Mouse (Mus musculus): Measurements from ENCODE around the gene Traf3.

Gene Traf3

DNA sequence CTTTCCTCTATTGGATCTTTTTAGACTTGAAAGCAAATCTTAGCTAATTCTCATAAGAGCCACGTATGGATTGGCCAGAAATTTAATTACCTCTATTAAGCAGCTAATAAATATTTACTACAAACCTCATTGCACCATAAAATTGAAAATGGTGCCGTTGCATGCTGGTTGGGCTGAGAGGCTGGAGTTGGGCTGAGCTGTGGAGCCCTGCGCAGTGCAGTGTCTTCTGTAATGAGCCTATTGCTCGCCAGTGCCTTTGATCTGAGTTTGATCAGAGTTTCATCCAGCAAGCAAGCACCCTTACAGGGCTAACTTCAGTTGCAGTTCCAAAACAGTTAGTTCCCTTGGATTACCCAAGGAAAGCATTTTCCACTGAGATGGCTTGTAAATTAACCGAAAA, 12.2 kb upstream of the Traf3 start:
- DNase-seq = no peak

DNA sequence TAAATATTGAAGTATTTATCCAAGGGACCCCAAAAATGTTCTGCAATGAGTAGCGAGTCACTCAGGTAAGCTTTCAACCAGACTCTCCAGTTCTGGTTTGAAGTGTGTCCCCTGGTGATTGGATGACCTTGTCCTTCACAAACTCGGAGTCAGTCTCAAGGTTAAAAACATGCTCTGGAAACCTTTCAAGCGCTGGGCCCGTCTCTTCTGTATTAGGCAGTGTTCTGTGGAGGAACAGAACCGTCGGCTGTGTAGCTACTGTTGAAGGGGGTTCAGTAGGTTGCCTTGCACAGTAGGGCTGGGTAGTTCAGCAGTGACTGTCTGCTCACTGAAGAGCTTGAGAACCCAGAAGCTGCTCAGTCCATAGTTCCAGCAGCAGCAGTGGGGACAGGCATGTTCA, 11.5 kb upstream of the Traf3 start:
- no peak for DNase-seq

DNA sequence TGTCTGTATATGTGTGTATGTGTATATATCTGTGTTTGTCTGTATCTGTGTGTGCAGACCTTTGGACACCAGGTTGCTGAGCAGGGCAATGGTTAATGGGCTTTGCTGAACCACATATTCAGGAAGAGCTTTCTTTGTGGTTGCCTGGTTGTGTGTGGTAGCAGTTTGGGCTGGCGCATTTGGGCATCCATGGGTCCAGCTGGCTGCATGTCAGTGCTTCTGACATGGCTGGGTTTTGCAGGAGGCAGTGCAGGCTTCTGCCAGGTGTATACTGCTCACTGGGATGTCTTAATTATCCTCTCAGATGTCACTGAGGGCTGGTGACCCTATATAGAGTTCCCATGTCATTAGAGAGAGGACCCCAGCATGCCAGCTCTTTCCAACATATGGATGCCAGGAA, 10.4 kb upstream of the Traf3 start:
- DNase-seq = no peak

DNA sequence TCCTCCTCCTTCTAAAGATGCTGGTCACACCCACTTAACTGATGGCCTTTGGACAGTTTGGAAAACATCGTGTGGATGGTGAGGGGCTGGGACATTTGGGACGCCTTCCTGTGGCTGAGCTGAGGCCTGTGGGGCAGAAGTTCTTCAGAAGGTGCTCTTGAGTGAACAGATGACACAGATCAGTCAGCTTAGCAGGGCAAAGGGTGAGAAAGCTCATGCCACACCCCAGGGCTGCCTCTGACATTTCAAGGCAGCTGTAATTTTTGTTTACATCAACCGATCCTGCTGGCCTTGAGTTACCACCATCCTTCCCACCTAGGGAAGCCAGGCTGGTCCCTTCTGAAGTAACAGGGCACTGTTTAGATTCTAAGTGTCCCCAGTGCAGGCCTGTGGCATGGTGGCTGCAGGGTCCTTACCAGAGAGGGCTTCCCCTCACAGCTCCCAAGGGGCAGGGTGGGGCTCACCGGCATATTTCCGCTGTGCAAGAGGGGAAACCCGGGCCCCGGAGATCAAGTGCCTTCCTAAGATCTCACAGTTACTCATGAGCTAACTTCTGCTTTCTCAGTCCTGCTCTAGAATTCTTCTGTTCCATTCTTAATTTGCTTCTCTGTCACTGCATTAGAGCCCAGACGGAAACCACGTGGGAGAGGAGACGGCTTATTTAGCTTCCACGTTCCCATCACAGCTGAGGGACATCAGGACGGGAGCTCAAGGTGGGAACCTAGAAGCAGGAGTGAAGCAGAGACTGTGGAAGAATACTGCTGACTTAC, 6.3 kb upstream of the Traf3 start:
- peak; percentile 59 for DNase-seq

DNA sequence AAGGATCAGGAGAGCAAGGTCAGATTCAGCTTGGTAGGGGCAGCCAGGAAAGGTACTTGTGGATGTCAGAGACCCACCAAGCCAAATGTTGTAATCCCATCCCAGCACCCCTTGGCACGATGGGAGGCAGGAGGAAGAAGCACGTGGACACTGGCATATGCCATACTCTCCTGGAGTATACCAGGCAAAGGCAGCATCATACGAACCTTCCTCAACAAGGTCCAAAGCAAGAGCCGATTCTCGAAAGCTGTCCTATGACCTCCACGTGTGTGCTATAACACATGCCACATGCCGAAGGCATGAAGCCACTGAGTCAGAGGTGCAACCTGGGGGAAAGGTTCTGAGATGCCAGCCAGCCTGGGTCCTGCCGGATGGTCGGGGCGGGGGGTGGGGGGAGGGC, 5.3 kb upstream of the Traf3 start:
- DNase-seq = no peak

DNA sequence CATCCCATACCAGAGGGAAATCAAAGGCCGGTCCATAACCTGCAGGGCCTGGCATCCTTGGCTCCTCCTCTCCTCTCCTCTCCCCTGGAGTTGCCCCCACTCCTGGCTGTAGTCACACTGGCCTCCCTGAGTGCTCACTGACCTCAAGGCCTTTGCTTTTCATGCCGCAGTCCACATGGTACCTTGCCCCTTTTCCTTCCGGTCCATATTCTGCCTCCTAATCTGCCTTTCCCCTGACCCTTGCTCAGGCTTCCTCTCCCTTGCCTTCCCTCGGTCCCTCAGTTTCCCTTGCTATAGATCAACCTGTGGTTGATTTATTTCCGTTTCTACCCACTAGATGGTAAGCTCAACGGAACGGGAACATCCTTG, 4.2 kb upstream of the Traf3 start:
- DNase-seq = no peak

DNA sequence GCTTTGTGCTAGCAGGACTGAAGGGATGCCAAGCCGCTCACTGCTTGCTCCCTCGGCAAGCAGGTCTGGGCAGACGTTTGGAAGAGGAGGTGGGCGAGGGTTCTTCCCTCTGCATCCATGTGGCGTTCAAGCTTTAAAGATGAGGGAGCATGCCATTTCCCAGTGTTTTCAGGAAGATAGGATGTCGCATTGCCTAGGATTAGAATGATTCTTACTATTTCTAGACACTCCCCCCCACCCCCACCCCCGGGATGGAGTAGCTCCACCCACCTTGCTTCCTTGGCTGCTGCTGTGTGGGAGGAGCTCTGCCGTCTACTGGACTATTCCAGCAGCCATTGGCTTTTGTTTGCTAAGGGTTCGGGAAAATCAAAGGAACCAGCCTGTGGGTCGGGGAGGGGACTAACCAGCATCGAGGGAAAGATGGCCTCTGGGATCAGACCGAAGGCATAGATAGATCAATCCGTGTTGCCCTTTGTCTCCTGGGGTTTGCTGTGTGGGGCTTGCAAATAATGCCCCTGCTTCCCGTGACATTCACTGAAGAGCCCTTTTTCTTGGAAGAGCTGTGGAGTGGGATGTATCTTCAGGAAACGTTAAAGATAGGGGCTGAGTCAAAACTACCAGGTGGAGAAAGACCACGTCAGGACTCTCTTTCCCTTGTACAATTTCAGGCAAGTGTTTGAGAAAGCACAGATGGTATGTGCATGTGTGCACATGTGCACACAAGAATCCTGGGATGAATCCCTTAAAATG, 3.7 kb upstream of the Traf3 start:
- peak; percentile 22 for DNase-seq

DNA sequence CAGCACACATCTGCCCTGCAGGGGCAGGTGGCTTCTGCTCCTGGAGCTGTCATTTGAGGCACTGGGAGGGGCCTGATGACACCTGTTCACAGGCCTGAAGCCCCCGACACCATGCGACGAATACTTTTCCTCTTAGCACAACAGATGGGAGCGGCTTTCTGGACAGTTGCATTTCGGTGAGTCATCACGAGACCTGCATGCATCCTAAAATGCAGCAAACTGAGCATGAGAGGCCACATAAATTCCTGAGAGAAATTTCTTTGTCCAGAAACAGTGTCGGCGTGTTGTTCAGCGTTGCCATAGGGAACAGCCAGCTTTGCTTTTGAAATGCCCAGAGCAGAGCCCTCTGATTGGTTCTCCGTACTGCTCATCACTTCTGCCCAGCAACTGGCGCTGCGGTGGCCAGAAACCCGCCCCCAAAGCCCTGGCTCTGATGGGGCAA, 1.8 kb upstream of the Traf3 start:
- DNase-seq = peak; percentile 90

DNA sequence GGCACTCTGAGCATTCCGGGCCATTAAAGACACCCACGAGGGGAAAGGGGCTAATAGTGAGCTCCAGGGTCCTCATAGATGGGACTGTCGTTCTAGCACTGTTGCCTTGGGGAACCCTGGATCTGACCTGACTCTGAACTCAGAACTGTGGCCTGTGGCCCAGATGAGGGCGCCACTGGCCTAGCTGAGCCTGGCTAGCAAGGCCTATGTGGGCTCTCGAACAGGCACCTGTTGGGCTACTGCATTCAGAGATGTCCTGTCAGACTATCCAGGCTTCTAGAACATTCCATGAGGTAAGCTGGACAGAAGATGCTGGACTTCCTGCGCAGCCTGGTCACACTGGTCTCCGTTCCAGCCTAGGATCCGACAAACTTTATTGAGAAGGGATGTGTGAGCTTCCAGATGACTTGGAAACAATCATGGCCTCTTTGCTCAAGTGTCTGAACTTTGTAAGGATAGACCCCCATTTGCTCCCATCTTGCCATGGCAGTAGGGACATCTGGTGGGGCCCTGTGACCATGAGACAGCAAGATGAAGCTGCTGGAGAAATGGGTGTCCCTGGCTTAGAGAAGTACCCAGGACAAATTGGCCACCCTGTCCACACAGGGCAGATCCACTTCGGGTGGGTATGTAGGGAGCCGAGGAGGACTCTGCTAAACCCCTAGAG, 891 bp upstream of the Traf3 start:
- DNase-seq = peak; percentile 31

DNA sequence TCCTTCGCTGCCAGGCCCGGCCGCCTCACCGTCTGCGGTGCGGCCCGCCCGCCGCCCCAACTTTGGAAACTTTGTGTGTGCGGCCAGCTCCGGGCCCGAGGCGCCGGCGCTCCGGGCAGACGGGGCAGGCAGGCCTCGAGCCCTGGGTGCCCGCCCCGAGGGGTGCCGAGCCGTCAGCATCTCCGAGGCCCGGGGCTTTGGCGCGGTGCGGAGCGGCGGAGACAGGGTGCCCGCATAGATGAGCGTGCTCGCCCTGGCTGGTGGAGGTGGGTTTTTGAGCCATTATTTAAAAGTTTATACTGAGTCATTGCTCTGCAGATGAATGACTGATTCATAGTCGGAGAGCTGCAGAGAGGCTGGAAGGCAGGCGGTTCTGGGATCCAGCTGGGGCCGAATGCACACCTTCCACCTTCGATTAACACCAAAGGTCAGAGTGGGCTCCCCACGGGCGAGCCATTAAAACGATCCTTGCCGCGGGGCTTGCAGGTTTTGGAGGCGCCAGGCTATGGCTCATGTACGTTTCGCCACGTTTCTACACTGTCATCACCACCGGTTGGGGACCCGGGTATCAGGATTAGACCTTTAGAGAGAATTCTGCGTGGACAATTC, 615 bp downstream of the Traf3 start:
- DNase-seq = peak; percentile 25

DNA sequence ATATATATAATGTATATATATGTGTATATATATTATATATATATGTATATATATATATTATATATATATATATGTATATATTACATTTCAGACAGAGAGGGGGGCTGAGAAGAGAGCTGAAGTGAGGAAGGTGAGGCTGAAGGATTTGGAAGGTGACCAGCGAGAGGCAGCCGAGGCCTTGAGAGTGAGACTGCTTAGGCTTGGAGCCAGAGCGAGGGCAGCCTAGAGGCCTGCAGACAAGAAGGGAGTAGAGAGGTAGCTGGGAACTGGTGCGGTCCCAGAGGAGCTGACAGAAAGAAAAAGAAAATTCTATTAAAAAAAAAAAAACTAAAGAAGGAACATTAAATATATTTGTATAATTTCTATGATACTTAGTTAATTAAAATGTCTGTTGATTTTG, 2.7 kb downstream of the Traf3 start:
- no peak for DNase-seq

DNA sequence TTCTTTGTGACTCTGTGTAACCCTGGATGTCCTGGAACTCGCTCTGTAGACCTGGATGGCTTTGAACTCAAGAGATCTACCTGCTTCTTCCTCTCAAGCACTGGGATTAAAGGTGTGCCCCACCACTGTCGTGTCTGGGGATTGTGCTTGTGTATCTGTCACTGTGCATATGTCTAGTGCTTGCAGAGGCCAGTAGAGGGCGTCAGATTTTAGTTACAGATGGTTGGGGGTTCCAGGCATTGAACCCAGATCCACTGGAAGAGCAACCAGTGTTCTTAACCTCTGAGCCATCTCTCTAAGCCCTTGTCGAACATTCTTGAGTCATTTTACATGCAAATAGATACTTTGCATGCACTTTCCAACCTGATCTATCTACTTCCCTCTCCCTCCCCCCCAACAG, 12.6 kb downstream of the Traf3 start:
- no peak for DNase-seq

DNA sequence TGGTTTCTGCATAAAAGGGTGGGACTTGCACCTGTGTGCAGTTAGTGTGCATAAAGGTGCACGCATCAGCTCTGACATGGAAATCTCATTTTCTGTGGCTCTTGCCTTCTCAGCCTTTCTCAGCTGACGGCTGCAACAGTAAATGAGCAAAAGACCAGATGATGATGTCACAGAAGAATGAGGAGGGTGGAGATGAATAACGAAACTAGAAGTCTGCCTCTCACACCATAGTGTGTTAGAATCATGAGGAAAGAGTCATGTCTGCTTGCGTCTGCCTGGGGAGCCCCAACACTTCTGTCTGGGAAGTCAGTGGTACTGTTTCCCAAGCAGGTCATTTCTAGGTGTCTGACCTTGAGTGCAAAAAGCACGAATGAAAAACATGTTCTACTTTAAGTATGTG, 15.7 kb downstream of the Traf3 start:
- DNase-seq = no peak

DNA sequence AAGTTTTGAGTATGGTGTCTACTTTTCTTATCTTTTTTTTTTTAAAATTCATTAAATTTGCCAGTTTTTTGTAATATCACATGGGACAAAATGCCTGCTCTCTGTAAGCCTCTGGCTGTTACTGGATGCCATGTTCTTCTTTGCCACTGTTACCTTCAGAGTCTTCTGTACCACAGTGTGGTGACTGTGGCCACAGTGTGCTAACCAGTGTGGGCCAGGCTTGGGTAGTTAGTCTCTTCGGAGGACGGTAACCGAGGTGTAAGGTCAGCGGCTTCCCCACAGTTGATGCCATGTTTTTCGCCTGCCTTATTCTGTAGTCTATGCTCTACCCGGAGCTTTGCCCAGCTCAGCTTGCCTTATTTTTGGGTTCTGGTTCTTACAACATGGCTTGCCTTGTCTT, 16.2 kb downstream of the Traf3 start:
- DNase-seq = no peak

DNA sequence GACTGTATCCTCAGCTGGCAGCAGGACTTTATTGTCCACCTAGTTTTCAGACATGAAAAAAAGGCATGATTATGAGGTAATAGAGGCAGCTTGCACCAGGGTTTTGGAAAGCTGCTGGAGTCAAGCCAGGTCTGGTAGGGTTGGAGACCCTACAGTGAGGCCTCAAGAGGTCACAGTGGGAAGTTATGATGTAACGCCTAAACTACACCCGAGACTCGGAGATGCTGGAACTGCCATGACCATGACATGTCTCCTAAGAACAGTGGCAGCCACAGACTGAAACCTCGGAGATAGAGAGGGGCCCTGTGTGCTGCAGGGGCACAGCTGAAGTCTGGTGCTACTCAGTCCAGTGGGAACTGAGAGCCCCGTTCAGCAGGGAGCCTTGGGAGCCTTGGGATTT, 18.3 kb downstream of the Traf3 start, which contains the start of gene 4930595D18Rik:
4930595D18Rik (minus strand) TSS at position 16 of the 400 bp plus-strand sequence.
- no peak for DNase-seq

DNA sequence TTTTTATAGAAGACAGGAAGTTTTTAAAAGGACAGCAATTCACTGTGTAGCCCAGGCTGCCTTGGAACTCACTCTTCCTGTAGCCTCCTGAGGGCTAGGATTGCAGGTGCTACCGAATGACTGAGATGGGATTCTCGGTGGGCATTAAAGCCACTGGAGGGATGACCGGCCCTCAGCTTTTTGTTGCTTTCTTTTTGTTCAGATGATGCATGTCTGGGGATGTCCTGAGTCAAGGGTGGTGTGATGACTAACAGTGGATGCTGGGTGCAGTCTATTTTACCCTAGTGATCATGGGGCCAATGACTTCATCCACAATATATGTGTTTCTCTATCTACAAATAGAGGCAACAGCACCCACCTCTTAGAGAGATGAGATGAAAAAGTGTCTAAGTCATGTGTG, 20.8 kb downstream of the Traf3 start:
- DNase-seq = no peak

DNA sequence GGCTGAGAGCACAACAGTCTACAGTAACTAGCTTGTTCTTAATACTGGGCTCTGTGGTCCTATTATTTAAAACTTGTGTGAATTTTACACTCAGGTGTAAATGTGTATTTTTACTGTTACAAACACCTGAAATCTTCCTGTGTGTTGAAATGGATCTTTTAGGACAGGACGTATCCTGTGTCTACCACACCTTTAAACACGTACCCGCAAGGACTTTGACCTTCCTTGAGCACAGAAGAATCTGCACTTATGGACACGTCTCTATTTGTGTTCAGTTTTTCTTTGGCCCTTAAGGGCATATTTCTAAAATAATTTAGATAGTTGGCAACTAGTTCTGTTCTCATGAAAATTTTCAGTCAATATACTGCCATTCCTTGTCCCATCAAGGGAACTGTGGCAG, 22.1 kb downstream of the Traf3 start:
- no peak for DNase-seq

DNA sequence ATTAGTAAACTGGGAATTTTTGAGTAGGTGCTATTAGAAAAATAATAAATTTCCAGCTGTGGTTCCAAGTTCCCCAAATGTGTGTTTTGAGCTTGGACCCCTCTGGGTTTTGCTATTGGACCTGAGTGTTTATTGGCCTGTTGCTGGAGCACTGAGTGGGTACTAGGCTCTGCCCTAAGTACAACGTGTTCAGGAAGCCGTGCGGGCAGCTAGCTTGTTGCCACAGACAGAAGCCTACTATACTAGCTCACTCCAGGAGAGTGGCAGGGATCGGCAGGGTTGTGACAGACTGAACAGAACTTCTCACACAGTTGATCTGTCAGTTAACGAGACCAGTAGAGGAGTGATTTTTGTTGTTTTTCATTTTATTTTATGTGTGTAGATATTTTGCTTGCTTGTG, 24.2 kb downstream of the Traf3 start:
- no peak for DNase-seq

DNA sequence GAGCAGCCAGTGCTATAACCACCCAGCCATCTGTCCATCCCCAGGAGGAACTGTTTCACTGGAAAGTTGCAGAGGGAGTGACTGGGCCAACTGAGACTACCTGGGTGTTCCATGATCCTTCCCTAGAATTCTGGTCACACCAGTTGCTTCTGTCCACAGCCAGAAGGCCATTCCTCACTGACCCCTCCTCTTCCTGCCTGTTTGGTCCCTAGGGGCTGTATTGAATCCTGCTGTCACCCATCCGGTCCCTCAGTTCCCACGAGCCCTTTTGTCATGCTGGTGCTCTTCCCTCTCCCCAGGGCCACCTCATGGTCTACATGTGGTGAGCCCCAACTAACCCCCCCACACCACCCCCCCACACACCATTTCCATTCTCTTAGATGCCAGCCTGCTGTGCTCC, 24.7 kb downstream of the Traf3 start:
- DNase-seq = no peak

DNA sequence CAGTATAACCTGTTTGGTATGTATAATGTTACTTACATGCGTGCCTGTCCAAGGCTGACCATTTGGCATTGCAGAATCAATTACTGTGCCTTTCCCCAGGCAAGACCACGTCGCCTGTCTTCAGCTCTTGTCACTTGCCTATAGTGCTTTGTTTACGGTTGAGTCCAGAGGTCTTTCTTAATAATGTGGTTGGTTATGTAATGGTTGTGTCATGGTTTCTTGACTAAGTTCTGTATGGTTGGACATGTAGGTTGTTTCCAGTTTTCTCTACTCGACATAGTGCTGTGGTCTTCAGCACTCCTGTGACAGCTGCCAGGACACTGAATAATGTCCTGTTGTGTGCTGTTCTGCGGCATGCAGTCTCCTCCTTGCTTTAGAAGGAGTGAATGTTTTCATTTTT, 26.6 kb downstream of the Traf3 start:
- DNase-seq = no peak

DNA sequence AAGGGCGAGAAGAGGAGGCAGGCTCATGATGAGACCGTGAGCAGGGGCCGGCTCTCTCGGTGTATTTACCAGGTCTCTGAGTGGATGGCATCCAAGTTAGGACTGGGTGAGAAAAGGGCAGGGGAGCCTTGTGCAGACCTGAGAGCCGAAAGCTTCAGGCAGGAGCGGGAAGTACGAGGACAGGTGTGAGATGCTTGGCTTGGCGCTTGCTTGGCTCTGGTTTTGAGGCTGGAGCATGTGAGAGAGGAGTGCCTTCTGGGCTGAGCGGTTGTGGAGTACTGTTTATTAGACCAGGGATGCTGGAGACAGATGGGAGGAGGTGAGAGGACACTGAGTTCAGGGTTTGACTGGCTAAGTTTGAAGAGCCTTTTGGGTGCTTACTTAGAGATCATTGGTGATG, 27.2 kb downstream of the Traf3 start:
- no peak for DNase-seq

DNA sequence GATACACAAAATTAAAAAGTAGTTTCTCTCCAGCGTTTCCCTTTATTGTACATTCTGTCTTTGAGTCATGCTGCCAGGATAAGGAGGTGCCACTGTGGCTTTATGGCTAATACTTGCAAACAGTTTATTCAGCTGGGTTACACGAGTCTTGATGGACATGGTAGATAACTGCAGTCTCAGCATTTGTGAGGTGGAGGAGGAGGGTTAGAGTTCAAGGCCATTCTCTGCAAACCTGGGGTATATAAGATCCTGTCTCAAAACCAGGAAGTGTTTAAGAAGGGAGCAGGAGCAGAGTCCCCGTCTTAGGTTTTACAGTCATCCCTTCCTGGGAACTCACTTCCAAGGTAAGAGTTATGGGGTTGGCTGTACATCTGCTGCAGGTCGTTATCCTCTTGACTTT, 30.4 kb downstream of the Traf3 start:
- DNase-seq = no peak

DNA sequence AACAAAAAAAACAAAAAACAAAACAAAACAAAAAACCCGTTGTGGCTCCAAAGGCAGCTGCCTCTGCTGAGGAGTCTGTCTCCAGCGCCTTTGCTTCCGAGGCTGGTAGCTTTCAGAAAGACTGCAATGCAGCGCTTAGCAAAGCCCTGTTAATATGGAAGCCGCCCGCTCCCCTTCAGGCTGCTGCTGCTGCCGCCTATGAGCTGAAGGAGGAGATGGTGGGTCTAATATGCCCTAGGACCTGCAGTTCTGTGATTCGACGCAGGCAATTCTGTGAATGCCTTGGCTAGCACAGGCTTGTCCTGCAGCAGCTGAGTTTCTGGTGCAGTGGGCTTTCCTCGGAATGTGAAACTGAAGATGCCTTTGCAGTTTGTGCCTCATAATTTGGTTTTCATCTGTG, 36.9 kb downstream of the Traf3 start:
- no peak for DNase-seq

DNA sequence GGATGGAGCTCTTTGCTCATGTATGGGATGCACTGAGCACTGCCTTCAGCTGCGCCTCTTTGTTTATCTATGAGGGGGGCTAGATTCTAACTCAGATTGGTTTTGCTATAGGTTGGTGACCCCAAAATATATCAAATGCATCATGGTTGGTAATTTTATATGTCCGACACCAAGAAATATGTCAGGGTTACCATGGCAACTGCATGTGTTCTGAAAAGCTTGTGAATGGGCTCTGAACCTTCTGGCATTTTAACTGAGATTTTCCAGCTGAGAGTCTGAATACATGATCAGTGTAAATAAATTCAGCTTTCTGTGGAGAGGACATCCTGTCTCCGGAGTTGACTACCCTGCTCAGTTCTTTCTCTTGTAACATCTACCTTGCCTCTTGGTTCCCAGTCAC, 37.8 kb downstream of the Traf3 start:
- no peak for DNase-seq
